Mouse (Mus musculus) neural tube, embryonic 15.5 days (tissue): Measurements from ENCODE around the gene Tnip3. TPM values are rescaled to one million over a fixed set of nuclear protein-coding genes. Genes with fewer than 3 reads are reported as not detected.

ENCODE experiments used
- ATAC-seq: fragments of 200-750 bp; cut with Nextera tagmentation; 2 replicates; pipeline ENCODE4 v1.8.0; 2017; ENCODE audit warnings: mild to moderate bottlenecking, moderate TSS enrichment, moderate library complexity; ENCODE audit not compliant: low FRiP score
- H3K27ac ChIP-seq: fragments of 300-500 bp; sonication (generic); replicated peaks from 2 replicates; pipeline ENCODE4 v1.5.1; 2015; ENCODE audit warnings: mild to moderate bottlenecking, inconsistent platforms
- H3K27me3 ChIP-seq: fragments of 300-500 bp; sonication (generic); replicated peaks from 2 replicates; pipeline ENCODE4 v1.6.1; 2015; ENCODE audit warnings: inconsistent platforms
- H3K36me3 ChIP-seq: fragments of 300-500 bp; sonication (generic); 2 replicates; pipeline ENCODE4 v1.6.1; 2015; ENCODE audit warnings: inconsistent platforms
- H3K4me1 ChIP-seq: fragments of 300-500 bp; sonication (generic); 2 replicates; pipeline ENCODE4 v1.6.1; 2015; ENCODE audit warnings: inconsistent platforms
- H3K4me2 ChIP-seq: fragments of 300-500 bp; sonication (generic); 2 replicates; pipeline ENCODE4 v1.6.1; 2015; ENCODE audit warnings: inconsistent platforms, mild to moderate bottlenecking, moderate library complexity
- H3K4me3 ChIP-seq: fragments of 300-500 bp; sonication (generic); replicated peaks from 2 replicates; pipeline ENCODE4 v1.5.1; 2015; ENCODE audit warnings: mild to moderate bottlenecking, inconsistent platforms
- H3K9ac ChIP-seq: fragments of 300-500 bp; sonication (generic); replicated peaks from 2 replicates; pipeline ENCODE4 v1.6.1; 2015; ENCODE audit warnings: mild to moderate bottlenecking, inconsistent platforms
- H3K9me3 ChIP-seq: fragments of 300-500 bp; sonication (generic); replicated peaks from 2 replicates; pipeline ENCODE4 v1.6.1; 2016; ENCODE audit warnings: inconsistent platforms
- WGBS: fragments of 180-500 bp; shearing (Covaris S2); methylation state at CpG from one replicate; pipeline ENCODE4 v1.1.7; 2015; ENCODE audit warnings: mixed read lengths; 5-methylcytosine and 5-hydroxymethylcytosine counted together
- polyA plus RNA-seq: library from polyadenylated mRNA; unstranded; fragments of >200 nt; fragmentation: Nextera tagmentation; extraction: Ambion mirVana; gene quantifications from 2 replicates; pipeline ENCODE4 v1.2.1, GENCODE M21; 2015

Tnip3 gene
- polyA plus RNA-seq, 1 experiment from 2014 or later: not detected

DNA sequence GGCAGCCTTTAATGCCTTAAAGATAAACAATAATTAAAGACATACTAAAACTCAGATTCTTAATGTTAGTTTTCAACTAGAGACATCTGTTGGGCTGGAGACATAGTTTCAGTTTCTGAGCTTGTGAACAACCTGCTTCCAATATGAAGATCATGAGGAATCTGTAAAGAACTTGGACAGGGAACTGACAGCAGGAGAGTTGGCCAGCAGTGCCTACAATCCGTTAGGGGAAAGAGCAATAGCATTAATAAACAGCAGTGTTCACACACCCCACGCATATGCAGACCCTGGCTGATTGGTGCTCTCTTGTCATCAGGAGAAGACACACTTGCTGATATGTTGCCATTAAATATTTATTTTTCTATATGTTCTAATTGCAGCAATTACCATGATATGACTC, 15.0 kb downstream of the Tnip3 start:
- no peak overlapping the region for H3K9ac ChIP-seq
- 58% methylated on average over 2 of the region's 2 CpGs for WGBS

DNA sequence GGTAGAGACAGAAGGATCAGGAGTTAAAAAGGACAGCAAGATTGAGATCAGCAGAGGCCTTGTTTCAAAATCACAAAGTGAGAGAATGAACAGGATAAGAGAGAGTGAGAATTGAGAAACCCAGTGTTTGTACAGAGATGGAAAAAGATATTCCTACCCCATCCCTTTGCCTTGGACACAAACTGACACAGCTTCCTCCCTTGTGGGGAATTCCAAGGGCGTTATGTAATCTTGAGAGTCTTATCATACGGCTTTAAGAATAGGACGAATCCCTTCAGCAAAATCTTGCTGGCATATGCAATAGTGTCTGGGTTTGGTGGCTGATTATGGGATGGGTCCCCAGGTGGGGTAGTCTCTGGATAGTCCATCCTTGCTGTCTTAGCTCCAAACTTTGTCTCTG, 16.0 kb downstream of the Tnip3 start:
- H3K9ac ChIP-seq: no peak overlapping the region
- no peak overlapping the region for H3K4me2 ChIP-seq
- no peaks in the 10 kb centered on the region for H3K4me1 ChIP-seq
- H3K27ac ChIP-seq: no peak overlapping the region
- no peak for ATAC-seq
- H3K9me3 ChIP-seq: no peaks in the 10 kb centered on the region
- H3K36me3 ChIP-seq: no peaks in the 10 kb centered on the region
- no peaks in the 10 kb centered on the region for H3K27me3 ChIP-seq
- H3K4me3 ChIP-seq: no peak overlapping the region
- WGBS: 90% methylated on average over 3 of the region's 3 CpGs

More for the DNA sequence above, 15.0 kb downstream of the Tnip3 start:
- Histone ChIP-seq H3K27ac (no peak overlapping the region), H3K27me3 (no peaks in the 10 kb centered on the region), H3K4me1 (no peaks in the 10 kb centered on the region), H3K9me3 (no peaks in the 10 kb centered on the region), H3K4me2 (no peak overlapping the region), H3K36me3 (no peaks in the 10 kb centered on the region), H3K4me3 (no peak overlapping the region)
- ATAC-seq: no peak

- no peaks in the 10 kb centered on the region for H3K9me3 ChIP-seq
- no peaks in the 10 kb centered on the region for H3K4me1 ChIP-seq
- H3K27ac ChIP-seq: no peak overlapping the region
- no peaks in the 10 kb centered on the region for H3K36me3 ChIP-seq
- H3K9ac ChIP-seq: no peak overlapping the region
- no peak for ATAC-seq
- H3K4me2 ChIP-seq: no peak overlapping the region
- WGBS: 54% methylated on average over 3 of the region's 3 CpGs
- H3K27me3 ChIP-seq: no peaks in the 10 kb centered on the region
- H3K4me3 ChIP-seq: no peak overlapping the region
Measured at GRCm38 (mm10) chr6:65542391-65542790, 17.3 kb downstream of the Tnip3 start.

- Histone ChIP-seq H3K4me1 (no peaks in the 10 kb centered on the region), H3K27ac (no peak overlapping the region), H3K27me3 (no peaks in the 10 kb centered on the region), H3K9ac (no peak overlapping the region), H3K4me2 (no peak overlapping the region), H3K36me3 (no peaks in the 10 kb centered on the region), H3K4me3 (no peak overlapping the region), H3K9me3 (no peaks in the 10 kb centered on the region)
- no peak for ATAC-seq
- WGBS: 14% methylated on average over 1 of the region's 1 CpGs
Measured at GRCm38 (mm10) chr6:65542913-65543312, 17.8 kb downstream of the Tnip3 start.

GRCm38 (mm10) chr6:65563887-65564656, 39.0 kb downstream of the Tnip3 start:
- Histone ChIP-seq H3K36me3 (no peaks in the 10 kb centered on the region), H3K4me2 (no peak overlapping the region), H3K27me3 (no peaks in the 10 kb centered on the region), H3K9me3 (no peaks in the 10 kb centered on the region), H3K4me3 (no peak overlapping the region), H3K4me1 (no peaks in the 10 kb centered on the region), H3K9ac (no peak overlapping the region), H3K27ac (no peak overlapping the region)
- 83% methylated on average over 3 of the region's 3 CpGs for WGBS
- no peak for ATAC-seq

DNA sequence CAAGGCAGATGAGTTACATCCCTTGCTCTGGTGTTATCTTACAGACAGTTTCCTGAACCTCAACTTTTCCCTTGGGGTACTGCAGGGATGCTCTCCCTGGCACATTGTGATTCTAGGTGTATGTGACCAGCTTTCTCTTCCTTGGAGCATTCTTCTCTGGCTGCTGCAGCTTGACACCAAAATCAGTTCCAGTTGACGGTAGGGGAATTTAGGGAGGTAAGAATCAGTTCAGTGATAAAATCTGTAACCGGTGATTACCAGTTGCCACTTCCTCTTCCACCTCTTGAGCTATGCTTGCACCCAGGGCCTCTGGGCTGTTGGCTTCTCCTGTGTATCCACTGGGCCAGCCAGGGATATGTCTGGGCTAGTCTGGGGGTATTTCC, 39.5 kb downstream of the Tnip3 start:
- Histone ChIP-seq H3K27ac (no peak overlapping the region), H3K9me3 (no peaks in the 10 kb centered on the region), H3K36me3 (no peaks in the 10 kb centered on the region), H3K27me3 (no peaks in the 10 kb centered on the region), H3K9ac (no peak overlapping the region), H3K4me3 (no peak overlapping the region), H3K4me1 (no peaks in the 10 kb centered on the region), H3K4me2 (no peak overlapping the region)
- WGBS: 88% methylated on average over 2 of the region's 2 CpGs
- no peak for ATAC-seq

GRCm38 (mm10) chr6:65569741-65570140, 44.6 kb downstream of the Tnip3 start:
- Histone ChIP-seq H3K9me3 (no peaks in the 10 kb centered on the region), H3K4me1 (no peaks in the 10 kb centered on the region), H3K36me3 (no peaks in the 10 kb centered on the region), H3K9ac (no peak overlapping the region), H3K27me3 (no peaks in the 10 kb centered on the region), H3K4me3 (no peak overlapping the region), H3K4me2 (no peak overlapping the region), H3K27ac (no peak overlapping the region)
- no peak for ATAC-seq
- 38% methylated on average over 8 of the region's 8 CpGs for WGBS

- no peak for ATAC-seq
- H3K27me3 ChIP-seq: no peaks in the 10 kb centered on the region
- H3K4me3 ChIP-seq: no peak overlapping the region
- no peak overlapping the region for H3K27ac ChIP-seq
- H3K4me1 ChIP-seq: no peaks in the 10 kb centered on the region
- WGBS: 68% methylated on average over 8 of the region's 8 CpGs
- no peaks in the 10 kb centered on the region for H3K36me3 ChIP-seq
- no peak overlapping the region for H3K4me2 ChIP-seq
- H3K9me3 ChIP-seq: no peaks in the 10 kb centered on the region
- H3K9ac ChIP-seq: no peak overlapping the region
Measured at GRCm38 (mm10) chr6:65578151-65578973, 53.2 kb downstream of the Tnip3 start.

- no peak overlapping the region for H3K4me3 ChIP-seq
- no peak overlapping the region for H3K9ac ChIP-seq
- no peak overlapping the region for H3K4me2 ChIP-seq
- no peaks in the 10 kb centered on the region for H3K27me3 ChIP-seq
- 93% methylated on average over 4 of the region's 4 CpGs for WGBS
- no peak for ATAC-seq
- no peaks in the 10 kb centered on the region for H3K36me3 ChIP-seq
- H3K9me3 ChIP-seq: no peaks in the 10 kb centered on the region
- H3K4me1 ChIP-seq: no peaks in the 10 kb centered on the region
- no peak overlapping the region for H3K27ac ChIP-seq
Measured at GRCm38 (mm10) chr6:65583029-65583428, 57.9 kb downstream of the Tnip3 start.

DNA sequence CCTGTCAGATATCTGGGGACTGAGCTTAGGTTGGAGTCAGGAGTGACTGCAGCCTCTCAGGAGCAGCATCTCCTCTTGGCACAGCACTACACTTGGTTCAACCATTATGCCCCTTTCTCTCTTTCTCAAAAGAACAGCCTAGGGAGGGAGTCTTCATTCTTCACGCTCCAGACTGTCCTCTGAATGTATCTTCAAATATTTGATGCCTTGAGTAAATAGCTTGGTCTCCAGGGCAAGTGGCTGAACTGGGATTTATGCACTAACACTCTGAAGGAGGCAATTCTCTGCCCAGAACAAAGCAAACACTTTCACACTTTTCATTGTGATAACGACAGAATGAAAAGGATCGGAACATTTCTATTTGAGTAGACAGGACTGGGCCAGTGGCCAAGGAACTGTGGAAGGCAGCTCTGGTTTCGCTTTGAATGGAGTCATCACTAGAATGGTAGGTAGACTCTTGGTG, 59.8 kb downstream of the Tnip3 start:
- no peaks in the 10 kb centered on the region for H3K9me3 ChIP-seq
- ATAC-seq: no peak
- 25% methylated on average over 4 of the region's 4 CpGs for WGBS

GRCm38 (mm10) chr6:65585333-65586053, 60.4 kb downstream of the Tnip3 start:
- WGBS: 80% methylated on average over 3 of the region's 3 CpGs
- H3K4me2 ChIP-seq: no peak overlapping the region
- H3K27me3 ChIP-seq: no peaks in the 10 kb centered on the region
- H3K4me1 ChIP-seq: no peaks in the 10 kb centered on the region
- no peak overlapping the region for H3K27ac ChIP-seq
- no peak overlapping the region for H3K9ac ChIP-seq
- no peaks in the 10 kb centered on the region for H3K36me3 ChIP-seq
- H3K9me3 ChIP-seq: no peaks in the 10 kb centered on the region
- no peak for ATAC-seq
- no peak overlapping the region for H3K4me3 ChIP-seq

More for the DNA sequence above, 59.8 kb downstream of the Tnip3 start:
- H3K4me2 ChIP-seq: no peak overlapping the region
- no peaks in the 10 kb centered on the region for H3K27me3 ChIP-seq
- H3K27ac ChIP-seq: no peak overlapping the region
- no peak overlapping the region for H3K9ac ChIP-seq
- H3K4me3 ChIP-seq: no peak overlapping the region
- H3K4me1 ChIP-seq: no peaks in the 10 kb centered on the region
- H3K36me3 ChIP-seq: no peaks in the 10 kb centered on the region
